Mouse (Mus musculus): ENCODE results near the gene Rpp25. TPM values are rescaled to one million over a fixed set of nuclear protein-coding genes. Genes with fewer than 3 reads are reported as not detected.
A peak's percentile ranks its signal among the peaks of the same experiment; 100 is the strongest.

Rpp25 gene
- total RNA-seq, 2 experiments from 2014 or later, result 16.9 to 18.5 TPM

GRCm38 (mm10) chr9:57521056-57521911 lies 17.5 kb downstream of the Rpp25 start, which contains the start of gene Cox5a:
Cox5a (plus strand) TSS chr9:57521274.
- intact Hi-C loops (cut with DNase I), result loop anchor here (2.0 to 5.0 kb wide), 3 partner anchors 16 to 449 kb away; partner anchors contain the start of genes Rpp25 and Sin3a

DNA sequence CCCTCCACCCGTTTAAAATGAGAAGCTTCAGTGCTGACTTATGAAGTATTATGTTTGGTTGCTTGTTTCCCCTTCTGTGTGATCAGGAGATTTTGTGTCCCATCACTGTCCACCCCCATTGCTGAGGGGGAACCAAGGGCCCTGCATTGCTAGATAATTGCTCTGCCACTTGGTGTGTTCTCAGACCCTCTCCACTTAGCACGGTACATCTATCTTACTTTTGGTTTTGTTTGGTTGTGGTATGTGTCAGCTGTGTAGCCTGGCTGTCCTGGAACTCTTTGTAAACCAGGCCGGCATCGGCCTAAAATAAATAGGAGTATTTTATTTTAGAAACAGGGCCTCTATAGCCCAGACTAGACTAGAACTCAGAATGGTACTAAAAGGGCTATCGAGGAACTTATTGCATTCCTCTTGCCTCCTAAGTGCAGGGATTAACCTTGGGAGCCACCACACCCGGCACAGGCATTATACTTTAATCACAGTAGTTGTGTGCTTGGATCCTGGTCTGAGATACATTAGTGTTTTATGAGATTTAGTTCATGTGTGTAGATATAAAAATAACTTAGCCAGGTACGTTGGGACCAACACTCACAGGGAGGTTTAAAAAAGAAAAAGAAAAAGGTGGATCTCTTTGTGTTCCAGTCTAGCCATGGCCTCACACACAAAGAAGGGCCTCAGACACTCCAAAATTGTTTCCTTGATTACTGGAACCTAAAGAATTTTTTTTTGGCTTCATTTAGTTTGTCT lies 18.5 kb downstream of the Rpp25 start:
- intact Hi-C loops (cut with DNase I), result loop anchor here (5.0 kb wide), 2 partner anchors 135 to 450 kb away; partner anchors contain the start of gene Sin3a
- TF ChIP-seq CTCF (IDR thresholded peaks at IDR 0.05), result no peak
- H3K27ac ChIP-seq, result peak overlapping the region; percentile 99
- DNase-seq (ENCODE audit: extremely low spot score in 1 of 2, low spot score in 2 of 2), result no peak
- peak overlapping the region; percentile 81 for H3K4me3 ChIP-seq

More at GRCm38 (mm10) chr9:57521056-57521911, 17.5 kb downstream of the Rpp25 start, which contains the start of gene Cox5a:
- Histone ChIP-seq H3K27ac (peak within 1 kb of the TSS; percentile 99), H3K4me3 (peak within 1 kb of the TSS; percentile 81)
- no peak for TF ChIP-seq CTCF (IDR thresholded peaks at IDR 0.05)
- DNase-seq (ENCODE audit: extremely low spot score in 1 of 2, low spot score in 2 of 2), result peak; percentile 95 to 97

DNA sequence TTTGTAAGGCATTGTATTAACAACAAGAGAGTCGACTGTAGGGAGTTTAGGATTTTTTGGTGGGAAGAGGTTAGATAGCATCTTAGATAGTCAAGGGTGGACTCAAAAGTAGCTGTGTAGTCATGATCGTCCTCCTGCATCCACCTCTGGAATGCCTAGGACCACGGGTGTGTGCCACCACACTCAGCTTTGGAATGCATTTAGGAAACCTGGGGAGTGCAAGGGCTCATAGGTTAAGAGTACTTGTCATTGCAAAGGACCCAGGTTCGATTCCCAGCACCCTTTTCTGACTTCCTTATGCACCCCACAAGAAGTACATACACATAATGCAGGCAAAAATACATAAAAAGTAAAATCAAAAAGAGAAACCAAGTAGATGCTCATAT lies 19.0 kb downstream of the Rpp25 start:
- no peak overlapping the region for H3K27ac ChIP-seq
- peak overlapping the region; percentile 81 for H3K4me3 ChIP-seq
- intact Hi-C loops (cut with DNase I), result loop anchor here (5.0 kb wide), 2 partner anchors 134 to 451 kb away; partner anchors contain the start of gene Sin3a
- DNase-seq (ENCODE audit: extremely low spot score in 1 of 2, low spot score in 2 of 2), result no peak
- TF ChIP-seq CTCF (IDR thresholded peaks at IDR 0.05), result no peak

- H3K4me3 ChIP-seq, result no peak overlapping the region; the same call in 1 of the 2 replicates
- TF ChIP-seq CTCF (IDR thresholded peaks at IDR 0.05), result peak; percentile 79
- no peak for DNase-seq (ENCODE audit: extremely low spot score in 1 of 2, low spot score in 2 of 2)
- intact Hi-C loops (cut with DNase I), result loop anchor here (5.0 kb wide), 2 partner anchors 134 to 451 kb away; partner anchors contain the start of gene Sin3a
- no peak overlapping the region for H3K27ac ChIP-seq
These were observed 19.9 kb downstream of the Rpp25 start for GRCm38 (mm10) chr9:57523754-57524153.

GRCm38 (mm10) chr9:57524439-57524838 lies 20.6 kb downstream of the Rpp25 start:
- Histone ChIP-seq H3K27ac (no peak overlapping the region), H3K4me3 (no peak overlapping the region)
- intact Hi-C loops (cut with DNase I), result loop anchor here (5.0 kb wide), 2 partner anchors 133 to 452 kb away; partner anchors contain the start of gene Sin3a
- no peak for DNase-seq (ENCODE audit: extremely low spot score in 1 of 2, low spot score in 2 of 2)
- TF ChIP-seq CTCF (IDR thresholded peaks at IDR 0.05), result no peak

DNA sequence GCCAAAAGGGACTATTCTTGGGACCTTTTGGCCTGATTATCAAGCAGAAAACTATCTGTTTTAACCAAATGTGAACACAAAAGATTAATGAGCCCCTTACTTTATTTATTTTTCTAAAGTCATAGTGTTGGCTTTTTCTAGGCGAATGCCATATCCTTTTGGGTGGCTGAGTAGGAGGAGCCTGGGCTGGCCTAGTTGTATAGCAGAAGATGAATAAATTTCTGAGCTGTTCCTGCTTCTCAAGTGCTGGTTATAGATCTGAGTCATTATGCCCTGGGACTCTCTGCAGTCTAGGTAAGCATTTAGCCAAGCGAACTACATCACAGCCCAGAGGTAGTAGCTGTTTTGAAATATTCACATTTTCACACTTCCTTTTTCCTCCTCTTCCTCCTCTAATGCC lies 21.7 kb downstream of the Rpp25 start:
- intact Hi-C loops (cut with DNase I), result no loop called here
- DNase-seq (ENCODE audit: extremely low spot score in 1 of 2, low spot score in 2 of 2), result no peak
- Histone ChIP-seq H3K4me3 (no peak overlapping the region), H3K27ac (0 out of 2 replicates have a peak overlapping the region, but pooled peaks have one; percentile 24)
- no peak for TF ChIP-seq CTCF (IDR thresholded peaks at IDR 0.05)

GRCm38 (mm10) chr9:57526435-57526834 lies 22.6 kb downstream of the Rpp25 start:
- no peak overlapping the region for H3K4me3 ChIP-seq
- intact Hi-C loops (cut with DNase I), result no loop called here
- no peak overlapping the region for H3K27ac ChIP-seq
- no peak for DNase-seq (ENCODE audit: extremely low spot score in 1 of 2, low spot score in 2 of 2)
- no peak for TF ChIP-seq CTCF (IDR thresholded peaks at IDR 0.05)

DNA sequence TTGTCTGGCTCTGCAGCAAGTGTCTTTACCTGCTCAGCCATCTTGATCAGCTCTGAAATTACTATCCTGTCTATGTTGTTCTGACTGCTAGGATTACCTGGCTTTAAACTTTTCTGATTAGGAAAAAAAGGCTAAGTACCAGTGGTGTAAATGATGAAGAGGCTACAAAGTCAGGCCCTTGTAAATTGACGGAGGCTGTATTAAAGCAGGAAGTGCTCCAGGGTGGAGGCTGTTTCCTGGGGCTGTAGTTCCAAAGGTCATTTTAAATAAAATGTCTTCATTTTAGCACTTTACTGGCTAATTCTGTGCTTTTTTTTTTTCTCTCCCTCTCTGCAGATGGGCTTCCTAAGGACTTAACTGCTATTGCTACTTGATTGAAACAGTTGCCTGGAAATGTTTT lies 28.1 kb downstream of the Rpp25 start:
- Histone ChIP-seq H3K27ac (peak overlapping the region; percentile 4; the same call in 1 of the 2 replicates), H3K4me3 (no peak overlapping the region)
- intact Hi-C loops (cut with DNase I), result no loop called here
- TF ChIP-seq CTCF (IDR thresholded peaks at IDR 0.05), result no peak
- no peak for DNase-seq (ENCODE audit: extremely low spot score in 1 of 2, low spot score in 2 of 2)

- intact Hi-C loops (cut with DNase I), result no loop called here
- Histone ChIP-seq H3K4me3 (no peak overlapping the region), H3K27ac (no peak overlapping the region)
- no peak for TF ChIP-seq CTCF (IDR thresholded peaks at IDR 0.05)
- DNase-seq (ENCODE audit: extremely low spot score in 1 of 2, low spot score in 2 of 2), result no peak
These were observed 32.5 kb downstream of the Rpp25 start for GRCm38 (mm10) chr9:57536362-57536761.

DNA sequence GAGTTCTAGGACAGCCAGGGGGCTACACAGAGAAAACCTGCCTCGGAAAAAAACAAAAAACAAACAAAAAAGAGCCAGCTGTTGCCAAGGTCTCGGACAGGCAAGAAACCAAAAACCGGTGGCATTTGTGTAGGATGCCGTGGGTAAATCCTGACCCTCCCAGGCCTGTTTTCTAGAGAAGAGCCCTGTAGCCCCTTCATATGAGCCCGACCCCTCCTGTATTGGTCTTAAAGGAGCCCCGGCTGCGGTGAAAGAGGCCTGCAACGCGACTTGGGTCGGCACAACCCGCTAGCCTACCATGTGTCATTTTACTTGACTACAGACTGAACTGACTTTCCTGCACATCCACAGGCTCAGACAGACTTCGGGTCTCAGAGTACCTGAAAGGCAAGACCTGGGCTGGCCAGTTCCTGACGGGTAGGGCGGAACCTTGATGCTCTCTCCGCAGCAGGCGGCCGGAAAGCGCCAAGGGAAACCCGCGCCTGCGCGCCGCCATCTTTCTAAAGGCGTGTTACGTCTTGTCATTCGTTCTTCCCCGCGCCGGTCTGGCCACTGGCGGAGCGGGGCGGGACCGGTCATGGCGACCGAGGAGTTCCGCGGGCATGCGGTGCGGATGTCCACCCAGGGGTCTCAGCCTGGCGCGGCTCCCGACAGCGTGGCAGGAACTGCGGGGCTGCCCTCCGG lies 33.4 kb downstream of the Rpp25 start, which contains the start of gene Fam219b:
Gene Fam219b (plus strand): TSS at position 485 of the 684 bp plus-strand sequence.
- no peak for TF ChIP-seq CTCF (IDR thresholded peaks at IDR 0.05)
- peak; percentile 89 to 93 for DNase-seq (ENCODE audit: extremely low spot score in 1 of 2, low spot score in 2 of 2)
- peak within 1 kb of the TSS; percentile 91 for H3K4me3 ChIP-seq
- intact Hi-C loops (cut with DNase I), result no loop called here
- H3K27ac ChIP-seq, result peak within 1 kb of the TSS; percentile 84

DNA sequence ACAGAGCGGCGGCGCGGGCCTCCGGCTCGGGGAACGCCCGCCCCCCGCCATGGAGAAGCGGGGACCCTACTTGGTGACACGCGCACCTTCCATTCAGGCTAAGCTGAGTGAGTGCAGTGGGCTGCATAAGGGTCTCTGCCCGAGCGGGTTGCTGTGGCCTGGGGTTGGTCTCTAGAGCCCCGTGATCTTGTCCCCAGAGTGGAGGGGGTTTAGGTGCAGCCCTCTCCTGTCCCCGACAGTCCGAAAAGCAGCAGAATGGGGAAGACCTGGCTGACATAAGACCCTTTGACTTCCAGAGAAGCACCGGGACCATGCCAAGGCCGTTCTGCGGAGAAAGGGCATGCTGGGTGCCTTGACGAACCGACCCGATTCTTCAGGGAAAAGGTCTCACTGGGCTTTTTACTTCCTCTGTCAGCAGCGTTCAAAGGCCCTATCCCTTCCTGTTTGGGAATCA lies 33.9 kb downstream of the Rpp25 start:
- DNase-seq (ENCODE audit: extremely low spot score in 1 of 2, low spot score in 2 of 2), result peak in 1 of 2 experiments; percentile 32
- Histone ChIP-seq H3K4me3 (peak overlapping the region; percentile 91), H3K27ac (peak overlapping the region; percentile 84)
- TF ChIP-seq CTCF (IDR thresholded peaks at IDR 0.05), result no peak
- intact Hi-C loops (cut with DNase I), result no loop called here
